Mouse (Mus musculus) regulatory T cell (primary cell): ENCODE measurements around the gene Gpatch4.

Source experiments
- in situ Hi-C: fragments of 300-600 bp; cut with MboI, MseI; formaldehyde crosslinking; loops from one replicate; pipeline ENCODE4 v1.15.1; 2025; ENCODE audit warnings: high pct_unique_total_duplicates

Gpatch4 gene

DNA sequence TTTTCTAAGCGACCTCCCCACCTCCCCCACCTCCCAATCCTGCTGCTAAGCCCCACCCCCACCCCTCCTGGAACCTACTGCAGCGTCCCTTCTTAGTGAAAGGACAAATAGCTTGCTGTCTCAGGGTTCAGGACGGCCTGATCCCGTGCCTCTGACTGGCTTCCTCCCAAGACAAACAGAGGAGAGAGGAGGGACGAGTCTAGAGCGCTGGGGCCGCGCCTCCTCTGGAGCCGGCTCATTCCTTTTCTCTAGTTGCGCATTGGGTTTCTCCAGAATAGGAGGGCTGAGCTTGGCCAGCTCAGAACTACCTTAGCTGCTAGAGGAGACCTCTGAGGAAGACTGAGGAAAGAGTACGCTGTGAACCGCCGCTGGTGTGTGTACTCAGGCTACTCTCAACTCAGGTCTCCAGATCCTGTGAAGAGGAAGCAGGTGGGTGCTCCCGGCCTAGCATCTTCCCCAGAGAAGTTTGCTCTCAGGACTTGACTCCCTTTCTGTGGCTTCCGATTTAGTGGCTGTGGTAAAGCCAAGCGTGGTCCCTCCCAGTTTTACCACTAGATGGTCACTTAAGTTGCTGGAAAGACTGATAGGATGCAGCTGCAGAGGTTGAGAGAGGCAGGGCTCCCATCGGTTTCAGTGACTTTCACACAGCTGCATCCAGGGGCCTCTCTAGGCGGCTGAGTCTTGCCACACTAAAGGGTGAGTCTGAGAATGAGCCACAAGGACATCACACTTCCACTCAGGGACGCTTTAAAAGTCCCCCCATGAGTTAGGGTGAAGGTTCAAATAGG is 12.1 kb upstream of the Gpatch4 start:
- in situ Hi-C loops = no loop called here

DNA sequence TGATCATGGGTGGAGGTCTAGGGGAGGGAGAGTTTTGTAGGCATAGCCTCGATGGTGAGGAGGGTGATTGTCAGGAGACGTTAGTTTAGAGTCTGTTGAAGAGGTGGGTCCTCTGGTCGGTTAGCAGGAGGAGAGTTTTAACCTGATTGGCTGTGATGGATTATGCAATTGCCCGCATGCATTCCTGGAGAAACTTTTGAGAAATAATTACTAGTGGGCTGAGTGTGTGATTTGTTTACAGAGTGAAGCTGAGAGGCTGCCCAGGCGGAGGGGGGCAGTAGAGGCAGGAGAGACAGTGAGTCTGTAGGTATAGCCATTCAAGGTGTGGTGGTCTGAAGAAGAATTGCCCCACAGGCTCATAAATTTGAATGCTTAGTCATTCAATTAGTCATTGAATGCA is 9.4 kb upstream of the Gpatch4 start:
- in situ Hi-C loops = no loop called here

DNA sequence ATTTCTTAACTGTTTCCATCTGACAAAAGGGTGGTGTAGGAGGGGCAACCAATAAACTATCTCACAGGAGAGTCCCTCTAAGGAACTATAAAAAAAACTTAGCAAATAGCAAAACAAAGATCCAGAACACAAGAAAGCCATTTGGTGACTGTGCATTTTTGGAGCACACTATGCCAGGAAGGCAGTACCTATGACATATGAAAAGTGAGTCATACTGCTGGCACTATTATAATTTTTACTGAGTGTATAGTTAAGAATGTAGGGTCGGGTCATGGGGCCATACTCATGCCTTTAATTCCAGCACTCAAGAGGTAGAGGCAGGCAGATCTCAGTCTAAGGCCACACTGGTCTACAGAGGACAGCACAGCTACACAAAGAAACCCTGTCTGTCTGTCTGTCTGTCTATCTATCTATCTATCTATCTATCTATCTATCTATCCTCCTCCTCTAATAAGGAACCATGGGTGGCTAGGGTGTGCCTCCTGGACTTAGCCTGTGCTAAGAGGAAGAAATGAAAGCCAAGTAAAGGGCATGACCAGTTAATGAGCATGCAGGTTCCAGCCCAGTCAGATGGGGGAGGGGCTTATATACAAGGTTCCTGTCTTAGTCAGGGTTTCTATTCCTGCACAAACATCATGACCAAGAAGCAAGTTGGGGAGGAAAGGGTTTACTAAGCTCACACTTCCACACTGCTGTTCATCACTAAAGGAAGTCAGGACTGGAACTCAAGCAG is 7.2 kb upstream of the Gpatch4 start:
- in situ Hi-C loops = no loop called here

DNA sequence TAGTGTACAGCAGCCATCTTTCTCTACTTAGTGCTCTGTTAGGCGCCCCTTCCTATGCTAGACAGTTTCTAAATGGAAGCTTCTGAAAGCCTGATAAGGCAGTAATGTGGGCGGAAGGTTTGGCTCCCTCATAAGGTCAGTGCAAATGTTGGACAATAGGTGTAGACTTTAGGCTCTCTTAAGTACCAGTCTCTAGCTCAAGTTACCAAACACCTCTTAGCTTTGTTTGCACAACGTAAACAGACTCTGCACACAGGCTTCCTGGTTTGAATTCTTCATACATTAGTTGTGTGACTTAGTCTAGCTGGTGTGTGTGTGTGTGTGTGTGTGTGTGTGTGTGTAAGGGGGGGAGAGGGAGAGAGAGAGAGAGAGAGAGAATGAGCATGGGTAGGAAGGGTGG is 6.6 kb downstream of the Gpatch4 start:
- in situ Hi-C loops = loop anchor here (10.0 kb wide), 1 partner anchor 895 kb away; no protein-coding TSS in a partner anchor

DNA sequence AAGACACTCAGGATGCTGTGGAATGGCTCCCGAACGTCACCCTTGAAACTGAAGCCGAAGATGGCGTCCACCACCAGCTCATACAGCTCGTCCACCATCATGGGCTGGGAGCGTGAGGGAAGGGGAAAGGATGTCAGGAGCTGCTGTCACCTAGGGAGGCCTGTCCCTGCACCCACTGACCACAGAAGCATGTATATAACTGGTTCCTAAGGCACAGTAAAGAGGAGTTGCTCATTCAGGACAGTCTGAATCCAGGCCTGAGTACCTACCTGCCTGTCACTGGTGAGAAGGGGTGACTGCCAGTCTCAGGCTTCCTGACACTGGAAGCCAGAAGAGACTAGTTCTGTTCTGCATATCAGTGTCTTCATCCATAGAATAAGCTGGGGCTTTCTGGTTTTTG is 14.1 kb downstream of the Gpatch4 start:
- in situ Hi-C loops = no loop called here

DNA sequence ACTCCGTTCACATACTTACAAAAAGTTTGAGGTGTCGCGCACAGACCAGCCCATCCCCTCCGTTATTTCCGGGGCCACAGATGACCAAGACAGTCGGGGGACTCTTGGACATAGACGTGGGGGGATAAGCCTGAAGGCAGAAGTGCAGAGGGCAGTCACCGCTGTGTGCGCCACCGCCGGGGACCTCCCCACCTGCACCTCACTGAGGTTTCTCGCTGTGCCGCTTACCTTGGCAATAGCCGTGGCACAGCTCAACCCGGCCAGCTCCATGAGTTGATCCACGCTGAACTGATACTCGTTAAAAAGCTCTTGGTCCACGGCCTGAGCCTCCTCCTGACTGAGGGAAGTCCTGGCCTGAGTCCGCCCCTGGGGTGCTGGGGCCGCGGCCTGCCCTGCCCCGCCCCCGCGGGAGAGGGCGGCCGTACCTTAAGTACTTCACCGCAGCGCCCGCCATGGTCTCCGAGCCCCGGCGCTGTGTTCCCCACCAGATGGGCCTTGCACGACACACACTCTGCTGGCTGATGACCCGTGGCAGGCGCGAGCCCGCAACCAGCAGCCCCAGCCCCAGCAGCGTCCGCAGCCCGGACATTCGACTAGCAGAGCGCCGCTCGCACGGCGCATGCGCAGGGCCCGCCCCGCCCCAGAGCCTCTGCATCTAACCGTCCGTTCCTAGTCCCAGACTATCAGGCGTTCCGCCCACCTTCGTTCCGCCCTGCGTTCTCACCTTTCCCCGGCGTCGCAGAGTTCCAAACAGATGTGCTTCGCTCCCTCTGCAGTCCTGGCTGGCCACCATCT is 15.2 kb downstream of the Gpatch4 start, which contains the start of gene Naxe:
Naxe (minus strand) TSS at position 594 of the 795 bp plus-strand sequence.
- in situ Hi-C loops = no loop called here

DNA sequence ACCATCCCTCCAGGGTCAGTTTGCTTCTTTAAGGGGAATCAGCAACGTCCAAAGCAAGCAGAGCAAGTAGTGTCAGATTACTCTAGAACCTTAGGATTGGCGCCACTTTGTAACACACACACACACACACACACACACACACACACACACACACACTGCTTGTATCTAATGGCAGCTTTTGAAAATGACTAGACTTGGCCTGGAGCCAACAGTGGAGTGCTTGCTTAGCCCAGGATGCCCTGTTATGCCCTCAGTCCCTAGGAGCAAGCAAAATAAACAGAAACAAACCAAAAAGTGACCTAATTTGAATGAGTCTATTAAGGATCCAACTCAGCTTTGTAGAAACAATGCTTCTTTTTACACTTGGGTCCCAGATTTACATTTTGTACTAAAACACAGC is 25.5 kb downstream of the Gpatch4 start:
- in situ Hi-C loops = no loop called here

DNA sequence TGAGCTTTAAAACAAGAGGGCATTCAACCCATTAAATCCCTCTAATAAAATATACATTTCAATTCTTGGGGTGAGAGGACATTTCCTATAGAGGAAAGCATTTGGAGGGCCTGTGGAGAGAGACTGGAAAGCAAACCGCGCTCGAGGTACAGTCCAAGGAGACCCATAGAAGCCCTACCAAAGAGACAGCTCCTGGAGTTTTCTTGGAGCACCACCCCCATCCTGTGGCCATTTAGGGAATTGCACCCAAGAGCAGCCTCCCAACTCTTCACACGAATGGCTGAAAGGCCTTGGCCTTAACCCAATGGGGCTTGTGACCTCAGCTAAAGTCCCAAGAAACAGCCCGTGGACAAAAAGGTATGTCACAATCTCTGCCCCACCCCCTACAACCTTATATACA is 28.9 kb downstream of the Gpatch4 start:
- in situ Hi-C loops = loop anchor here (5.0 kb wide), 1 partner anchor 59 kb away; no protein-coding TSS in a partner anchor

DNA sequence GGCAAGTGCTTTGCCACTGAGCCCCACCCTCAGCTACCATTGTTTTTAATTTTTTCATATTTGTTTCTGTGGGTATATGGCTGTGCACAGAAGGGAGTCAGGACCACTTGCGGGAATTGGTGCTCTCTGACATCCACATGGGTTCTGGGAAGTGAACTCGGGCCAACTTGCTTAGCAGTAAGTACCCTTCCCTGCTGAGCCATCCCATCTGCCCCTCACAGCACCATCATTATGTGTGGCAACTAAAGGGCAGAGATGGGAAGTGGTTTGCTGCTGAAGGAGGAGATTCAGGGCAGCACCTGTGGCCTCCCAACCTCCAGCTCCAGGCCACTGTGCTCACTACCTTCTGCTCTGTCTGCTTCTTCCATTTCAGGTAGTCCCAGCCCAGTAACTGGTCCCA is 30.7 kb downstream of the Gpatch4 start:
- in situ Hi-C loops = loop anchor here (5.0 kb wide), 1 partner anchor 61 kb away; no protein-coding TSS in a partner anchor

DNA sequence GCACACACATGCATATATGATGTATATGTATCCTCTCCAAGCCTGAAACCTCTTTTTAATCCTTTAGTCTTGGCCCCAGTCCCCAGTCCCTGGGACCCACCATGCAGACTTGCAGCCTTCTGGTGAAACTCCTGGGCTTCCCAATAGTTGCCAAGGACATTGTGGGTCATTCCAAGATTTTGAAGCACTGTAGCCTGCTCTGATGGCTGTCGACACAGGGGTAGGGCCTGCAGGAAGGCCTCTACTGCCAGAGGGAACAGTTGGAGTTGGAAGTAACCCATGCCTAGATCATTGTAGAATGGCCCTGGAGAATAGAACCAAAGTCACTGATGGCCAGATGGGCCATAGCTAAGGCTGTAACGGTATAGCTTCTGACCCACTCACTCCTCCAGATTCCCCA is 31.4 kb downstream of the Gpatch4 start:
- in situ Hi-C loops = loop anchor here (5.0 kb wide), 1 partner anchor 62 kb away; no protein-coding TSS in a partner anchor

DNA sequence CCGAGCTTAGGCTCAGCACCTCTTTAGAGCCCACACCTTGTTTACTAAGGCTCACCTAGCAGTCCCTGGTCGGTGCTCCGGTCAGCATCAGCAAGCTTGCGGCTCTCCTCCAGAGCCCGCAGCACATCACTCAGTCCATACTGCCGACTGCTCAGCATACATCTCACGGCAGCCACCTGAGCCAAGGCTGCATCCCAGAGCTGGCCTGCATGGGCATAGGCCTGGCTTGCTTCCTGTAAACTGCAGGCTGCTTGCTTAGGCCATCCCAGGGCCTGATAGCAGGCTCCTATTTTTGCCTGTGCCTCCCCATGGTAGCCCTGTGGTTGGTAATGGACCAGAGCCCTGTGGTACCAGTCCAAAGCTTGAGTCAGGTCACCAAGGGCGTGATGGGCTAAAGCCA is 31.9 kb downstream of the Gpatch4 start:
- in situ Hi-C loops = loop anchor here (5.0 kb wide), 1 partner anchor 62 kb away; no protein-coding TSS in a partner anchor

DNA sequence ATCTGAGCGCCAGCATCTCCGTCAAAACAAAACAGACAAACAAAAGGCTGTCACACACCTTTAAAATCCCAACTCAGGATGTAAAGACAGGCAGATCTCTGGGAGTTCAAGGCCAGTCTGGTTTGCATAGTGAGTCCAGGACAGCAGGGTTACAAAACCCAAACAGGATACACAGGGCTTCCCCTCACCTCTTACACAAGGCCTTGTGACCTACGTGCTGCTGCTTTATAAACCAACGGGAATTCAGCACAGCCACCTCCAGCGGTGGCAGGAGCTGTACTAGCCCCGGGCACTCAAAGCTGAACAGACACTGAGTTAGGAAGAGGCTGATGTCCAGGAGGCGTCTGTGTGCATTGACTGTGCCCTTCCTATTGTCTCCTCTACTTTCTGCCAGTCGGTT is 34.5 kb downstream of the Gpatch4 start:
- in situ Hi-C loops = no loop called here

DNA sequence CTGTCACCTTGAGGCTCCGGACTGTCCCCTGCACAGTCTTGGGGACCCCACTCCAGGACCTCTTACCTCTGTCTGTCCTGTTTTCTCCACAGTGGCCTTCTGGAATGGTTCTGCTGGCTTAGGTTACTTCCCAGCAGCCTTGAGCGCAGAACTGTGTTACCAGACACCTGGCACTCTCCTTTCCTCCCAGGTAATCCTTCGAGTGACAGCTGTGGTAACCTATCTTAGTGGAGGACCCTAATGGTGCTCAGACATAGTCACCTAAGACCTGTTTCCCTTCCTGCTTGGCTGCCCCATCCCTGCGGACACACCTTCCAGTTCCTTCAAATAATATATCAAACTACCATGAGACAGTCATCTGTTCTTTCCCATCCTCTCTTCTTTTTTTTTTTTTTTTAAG is 35.3 kb downstream of the Gpatch4 start, which contains the start of gene Ttc24:
Ttc24 (minus strand) TSS at position 101 of the 400 bp plus-strand sequence.
- in situ Hi-C loops = no loop called here

DNA sequence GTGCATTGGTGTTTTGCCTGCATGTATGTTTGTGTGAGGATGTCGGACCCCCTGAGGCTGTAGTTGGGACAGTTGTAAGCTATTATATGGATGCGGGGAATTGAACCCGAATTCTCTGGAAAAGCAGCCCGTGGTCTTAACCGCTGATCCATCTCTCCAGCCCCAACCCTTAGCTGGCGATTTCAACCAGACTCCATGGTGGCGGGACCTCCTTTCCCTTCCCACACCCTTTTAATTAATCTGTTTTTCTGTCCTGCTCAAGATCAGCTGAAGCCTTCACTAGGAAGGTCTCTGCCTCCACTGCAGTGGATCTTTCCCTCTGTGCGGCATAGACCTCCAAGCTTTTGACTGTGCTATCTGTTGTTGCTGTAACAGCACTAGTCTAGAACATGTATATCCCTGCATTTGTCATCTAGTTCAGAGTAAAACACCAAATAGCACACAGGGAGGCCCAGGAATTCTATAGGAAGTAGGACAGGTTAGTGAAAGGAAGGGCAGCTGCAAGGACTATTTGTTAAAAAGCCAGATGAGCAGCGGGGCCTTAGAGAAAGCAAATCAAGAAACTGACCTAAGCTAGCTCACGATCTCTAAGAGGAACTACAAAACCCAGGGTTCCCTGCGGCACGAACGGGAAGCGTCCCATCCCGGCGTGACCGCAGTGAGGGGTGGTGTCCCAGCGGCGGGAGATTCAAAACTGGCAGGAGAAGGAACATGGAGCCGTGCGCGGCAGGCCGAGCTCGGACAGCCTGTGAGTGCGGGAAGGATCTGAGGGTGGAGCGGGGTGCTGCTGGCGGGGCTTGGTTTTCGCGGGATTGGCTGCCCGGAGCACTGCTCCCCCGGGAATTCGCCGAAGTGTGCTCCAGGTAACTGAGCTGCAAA is 38.7 kb downstream of the Gpatch4 start, which contains the start of gene Iqgap3:
Iqgap3 (plus strand) TSS at position 627 of the 879 bp plus-strand sequence.
- in situ Hi-C loops = no loop called here

DNA sequence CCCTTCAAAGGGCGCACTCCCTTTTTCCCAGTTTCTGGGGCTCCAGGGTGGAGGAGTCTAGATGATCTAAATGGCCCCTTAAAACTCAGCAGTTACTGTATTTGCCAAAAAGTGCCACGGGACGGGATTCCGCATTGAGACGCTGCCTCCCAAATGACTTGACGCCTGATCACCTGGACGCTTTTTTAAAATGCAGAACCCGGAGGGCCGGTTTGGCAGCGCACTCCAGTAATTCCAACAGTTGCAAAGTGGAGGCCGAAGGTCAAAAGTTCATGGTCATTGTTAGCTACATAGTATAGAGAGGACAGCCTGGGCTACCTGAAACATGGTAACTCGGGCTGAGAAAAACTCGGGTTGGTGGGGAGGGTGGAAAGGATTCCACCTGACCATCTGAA is 39.3 kb downstream of the Gpatch4 start:
- in situ Hi-C loops = no loop called here

DNA sequence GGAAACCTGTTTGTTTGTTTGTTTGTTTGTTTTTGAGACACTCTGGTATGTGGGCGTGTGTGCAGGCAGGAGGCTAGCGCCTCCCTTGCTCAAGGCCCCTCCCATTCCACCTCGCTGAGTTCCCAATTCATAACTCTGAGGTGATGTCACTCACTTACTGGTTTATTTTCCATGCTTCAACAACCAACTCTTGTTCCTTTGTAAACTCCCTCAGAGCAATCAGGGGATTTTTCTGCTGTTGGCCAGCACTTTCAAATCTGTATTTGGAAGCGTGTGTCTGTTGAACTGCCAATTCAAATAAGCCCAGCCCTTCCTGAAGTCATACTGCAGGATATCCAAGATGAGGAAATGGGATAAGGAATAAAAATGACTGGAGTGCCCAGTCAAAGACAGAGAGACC is 39.8 kb downstream of the Gpatch4 start:
- in situ Hi-C loops = no loop called here

DNA sequence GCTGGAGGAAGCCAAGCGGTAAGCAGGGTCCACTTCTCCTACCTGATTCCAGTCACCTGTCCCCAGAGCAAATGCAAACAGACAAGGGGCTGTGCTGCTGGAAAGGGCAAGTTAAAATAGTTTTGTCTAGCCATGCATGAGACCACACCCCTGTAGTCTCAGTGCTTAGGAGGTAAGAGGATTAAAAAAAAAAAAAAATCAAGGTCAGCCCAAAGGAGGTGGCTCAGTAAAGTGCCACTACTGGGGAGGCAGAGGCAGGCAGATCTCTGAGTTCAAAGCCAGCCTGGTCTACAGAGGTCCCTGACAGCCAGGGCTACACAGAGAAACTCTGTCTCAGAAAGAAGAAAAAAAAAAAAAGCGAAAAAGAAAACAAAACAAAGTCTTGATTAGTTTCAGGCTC is 41.1 kb downstream of the Gpatch4 start:
- in situ Hi-C loops = no loop called here

DNA sequence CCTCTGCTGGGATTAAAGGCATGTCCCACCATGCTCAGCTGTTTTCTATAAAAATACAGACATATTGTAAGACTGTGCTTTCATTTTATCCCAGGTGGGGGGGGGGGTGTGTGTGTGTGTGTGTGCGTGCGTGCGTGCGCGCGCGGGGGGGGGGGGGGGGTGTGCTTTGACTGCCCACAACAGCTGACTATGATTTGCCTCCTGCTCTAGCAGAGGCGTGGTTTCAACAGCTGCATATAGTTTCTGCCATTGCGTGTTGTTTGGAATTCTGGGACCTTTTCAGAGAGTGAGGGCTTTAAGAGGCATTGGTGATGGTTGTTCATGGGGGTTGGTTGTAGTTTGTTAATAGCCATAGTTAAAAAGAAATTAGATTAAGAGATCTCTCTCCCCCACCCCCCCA is 42.6 kb downstream of the Gpatch4 start:
- in situ Hi-C loops = no loop called here

DNA sequence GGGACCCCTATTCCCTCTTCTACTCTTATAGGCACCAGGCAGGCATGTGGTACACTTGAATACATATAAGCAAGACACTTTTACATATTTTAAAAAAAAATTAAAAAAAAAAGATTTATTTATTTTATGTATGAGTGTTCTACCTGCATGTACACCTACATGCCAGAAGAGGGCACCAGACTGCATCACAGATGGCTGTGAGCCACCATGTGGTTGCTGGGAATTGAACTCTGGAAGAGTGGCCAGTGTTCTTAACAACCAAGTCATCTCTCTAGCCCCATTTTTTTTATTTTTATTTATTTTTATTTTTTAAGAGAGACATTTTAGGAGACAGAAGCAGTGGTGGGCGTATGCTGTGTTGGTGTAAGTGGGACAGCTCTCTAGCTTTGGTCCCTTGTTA is 44.8 kb downstream of the Gpatch4 start:
- in situ Hi-C loops = no loop called here

DNA sequence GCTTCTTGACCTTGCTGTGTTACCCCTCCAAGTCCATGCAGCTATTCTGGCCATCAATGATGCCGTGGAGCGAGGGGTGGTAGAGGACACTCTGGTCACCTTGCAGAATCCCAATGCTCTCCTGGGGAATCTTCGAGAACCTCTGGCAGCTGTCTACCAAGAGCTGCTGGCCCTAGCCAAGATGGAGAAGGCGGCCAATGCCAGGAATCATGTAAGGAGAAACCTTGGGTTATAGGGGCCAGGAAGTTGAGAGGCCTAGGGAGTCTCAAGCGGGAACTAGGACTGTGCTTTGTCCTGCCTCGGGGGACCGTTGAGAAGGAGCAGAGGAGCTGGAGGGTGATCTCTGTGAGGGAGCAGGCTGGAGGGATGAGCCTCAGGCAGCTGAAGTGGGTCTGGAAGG is 47.2 kb downstream of the Gpatch4 start:
- in situ Hi-C loops = loop anchor here (5.0 kb wide), 1 partner anchor 72 kb away; no protein-coding TSS in a partner anchor

DNA sequence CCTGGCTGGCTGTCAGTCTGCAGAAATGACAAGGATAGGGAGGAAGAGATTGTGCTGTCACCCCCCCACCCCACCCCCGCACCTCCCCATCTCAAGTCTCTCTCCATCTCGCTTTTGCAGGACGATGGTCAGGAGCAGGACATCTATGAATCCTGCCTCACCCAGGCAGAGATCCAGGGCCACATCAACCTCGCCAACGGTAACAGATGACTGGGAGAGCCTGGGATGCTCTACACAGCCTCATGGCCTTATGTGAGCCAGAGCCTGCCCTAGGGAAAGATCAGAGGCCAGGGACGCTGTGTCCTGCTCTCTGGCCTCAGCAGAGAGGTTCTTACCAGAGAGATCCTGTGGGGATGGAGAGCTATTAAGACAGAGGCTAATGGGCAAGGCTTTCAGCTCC is 47.7 kb downstream of the Gpatch4 start:
- in situ Hi-C loops = loop anchor here (5.0 kb wide), 1 partner anchor 72 kb away; no protein-coding TSS in a partner anchor
